Comparison of ENCODE assay signal across 24 mouse cellular contexts in the genomic region with DNA sequence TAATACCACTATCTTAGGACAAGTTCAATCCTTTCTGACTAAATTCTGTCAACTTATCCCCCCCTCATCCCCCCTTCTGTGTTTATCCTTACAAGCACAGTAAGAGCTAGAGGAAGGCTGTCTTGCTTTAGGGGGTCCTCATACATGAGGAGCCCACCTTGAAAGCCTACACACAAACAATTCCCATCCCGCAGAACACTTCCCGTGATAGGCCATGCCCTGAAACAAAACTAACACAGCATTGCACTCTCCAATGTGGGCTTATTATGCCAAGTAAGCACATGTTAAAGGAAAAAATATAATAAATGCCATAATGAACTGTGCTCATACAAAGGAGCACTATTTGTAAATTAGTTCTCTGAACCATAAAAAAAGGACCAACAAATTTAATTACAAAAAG.
"Had no signal": no experiment of that assay in that cellular context is flagged by ENCODE, and none has a peak within 500 bp of the region (broad histone marks: within the 10 kb centered on the region; RNA-seq: fewer than 3 reads in every experiment).

No protein-coding gene starts in this region.

- ATAC-seq: hindbrain, postnatal 0 days; intestine, embryonic 16.5 days; liver, embryonic 12.5 days had no signal

- H3K27me3 ChIP-seq: heart, embryonic 13.5 days; heart, embryonic 15.5 days; hindbrain, embryonic 13.5 days; hindbrain, embryonic 15.5 days; limb, embryonic 13.5 days; limb, embryonic 15.5 days; liver, embryonic 12.5 days had no signal

- H3K4me3 ChIP-seq: heart, adult 2 months; heart, embryonic 13.5 days; heart, embryonic 15.5 days; hindbrain, embryonic 13.5 days; hindbrain, embryonic 15.5 days; left cerebral cortex, adult 2 months; limb, embryonic 13.5 days; limb, embryonic 15.5 days; liver, embryonic 12.5 days had no signal

- H3K27ac ChIP-seq: heart, adult 2 months; heart, embryonic 13.5 days; heart, embryonic 15.5 days; hindbrain, embryonic 13.5 days; hindbrain, embryonic 15.5 days; hindbrain, postnatal 0 days; left cerebral cortex, adult 2 months; limb, embryonic 13.5 days; limb, embryonic 15.5 days; liver, embryonic 12.5 days; liver, embryonic 14.5 days had no signal

- H3K4me2 ChIP-seq: heart, embryonic 11.5 days; heart, embryonic 13.5 days; heart, embryonic 15.5 days; hindbrain, embryonic 13.5 days; hindbrain, embryonic 15.5 days; limb, embryonic 13.5 days; limb, embryonic 15.5 days; liver, embryonic 12.5 days had no signal

- H3K9ac ChIP-seq: heart, embryonic 13.5 days; heart, embryonic 15.5 days; hindbrain, embryonic 13.5 days; hindbrain, embryonic 15.5 days; limb, embryonic 13.5 days; limb, embryonic 15.5 days; liver, embryonic 12.5 days; liver, embryonic 14.5 days had no signal

- H3K9me3 ChIP-seq: heart, embryonic 13.5 days; heart, embryonic 15.5 days; hindbrain, embryonic 13.5 days; hindbrain, embryonic 15.5 days; limb, embryonic 13.5 days; limb, embryonic 15.5 days; liver, embryonic 12.5 days had no signal

- DNase-seq: gastrocnemius, postnatal 14 days; gastrocnemius, postnatal 36 days; heart, adult 11 months; heart, adult 2 months; heart, postnatal 14 days; heart, postnatal 36 days; kidney, adult 11 months; kidney, adult 8-10 months; kidney, postnatal 10 days; kidney, postnatal 25 days; kidney, postnatal 4 days; left cerebral cortex, postnatal 4 days had no signal

- H3K4me1 ChIP-seq: heart, embryonic 15.5 days; hindbrain, embryonic 13.5 days; hindbrain, embryonic 15.5 days; limb, embryonic 13.5 days; limb, embryonic 15.5 days; liver, embryonic 12.5 days had no signal
